Mouse (Mus musculus) heart, adult 2 months (tissue): ENCODE results near the gene Nudt19.

ENCODE experiments used
- CTCF ChIP-seq: fragments of 200-600 bp; IDR thresholded peaks from 2 replicates; pipeline ENCODE4 v1.8.1; 2022; ENCODE audit warnings: antibody characterized with exemption, mild to moderate bottlenecking, moderate library complexity
- EP300 ChIP-seq: fragments of 200-500 bp; IDR thresholded peaks from 2 replicates; pipeline ENCODE4 v1.6.1; 2011; ENCODE audit warnings: low read depth, low read length, control low read depth; ENCODE audit not compliant: insufficient read depth
- POLR2A ChIP-seq: fragments of 200-500 bp; IDR thresholded peaks from 2 replicates; pipeline ENCODE4 v1.6.1; 2011; ENCODE audit warnings: mild to moderate bottlenecking, low read depth, low read length, control low read depth; ENCODE audit not compliant: insufficient read depth

- no peak for TF ChIP-seq POLR2A
- TF ChIP-seq CTCF: no peak
- no peak for TF ChIP-seq EP300
Observed at GRCm38 (mm10) chr7:35497516-35497915, 58.6 kb downstream of the Nudt19 start.
